Mouse (Mus musculus) liver, embryonic 14.5 days (tissue): ENCODE data around the gene Txnrd2.

Experiments
- CTCF ChIP-seq: IDR thresholded peaks from 2 replicates; pipeline ENCODE4 v1.5.1; 2016; ENCODE audit warnings: antibody characterized with exemption, low read depth, control low read depth
- EP300 ChIP-seq: IDR thresholded peaks from 2 replicates; pipeline ENCODE4 v1.6.1; 2016; ENCODE audit warnings: antibody characterized with exemption, low read depth

GRCm38 (mm10) chr16:18462031-18462430 is 35.8 kb downstream of the Txnrd2 start:
- TF ChIP-seq CTCF (no peak), EP300 (no peak)
